Mouse (Mus musculus) granulocyte monocyte progenitor cell, adult 5-6 weeks (primary cell): ENCODE results near the gene Wfdc15a. TPM values are rescaled to one million over a fixed set of nuclear protein-coding genes. Genes with fewer than 3 reads are reported as not detected.

Experiments
- total RNA-seq, 2 experiments: library from RNA; stranded (forward) in 1 of 2; stranded (reverse) in 1 of 2; fragments of 200-712, 200-1000 nt in 1 of 2; fragments of >200 nt in 1 of 2; fragmentation: Nextera tagmentation in 1 of 2; gene quantifications; 2 replicates each; pipeline ENCODE4 v1.2.3; 2014 to 2017

Gene Wfdc15a
- total RNA-seq, 2 experiments from 2014 or later, result not detected

Other genes starting within 250 kb of the Wfdc15a start
- gene Ywhab, start 205.2 kb downstream of the Wfdc15a start, total RNA-seq (2014; fragmentation: Nextera tagmentation), result 125 and 137 TPM in 2 replicates
- gene Ywhab, start 205.2 kb downstream of the Wfdc15a start, total RNA-seq (2017), result 64.1 and 69.6 TPM in 2 replicates
- not detected in 2 replicates for gene Pabpc1l, start 174.7 kb downstream of the Wfdc15a start, total RNA-seq (2014; fragmentation: Nextera tagmentation)
- not detected in 2 replicates for gene Pabpc1l, start 174.7 kb downstream of the Wfdc15a start, total RNA-seq (2017)
- gene Stk4, start 129.8 kb downstream of the Wfdc15a start, total RNA-seq (2014; fragmentation: Nextera tagmentation), result 132 and 145 TPM in 2 replicates
- gene Stk4, start 129.8 kb downstream of the Wfdc15a start, total RNA-seq (2017), result 123 and 133 TPM in 2 replicates
- gene Tomm34, start 129.0 kb downstream of the Wfdc15a start, total RNA-seq (2014; fragmentation: Nextera tagmentation), result 58.6 and 64.2 TPM in 2 replicates
- gene Tomm34, start 129.0 kb downstream of the Wfdc15a start, total RNA-seq (2017), result 41.7 and 51.4 TPM in 2 replicates
- 0.41 TPM in 1 of 2 replicates, not detected in the other for gene Kcns1, start 29.0 kb downstream of the Wfdc15a start, total RNA-seq (2014; fragmentation: Nextera tagmentation)
- gene Kcns1, start 29.0 kb downstream of the Wfdc15a start, total RNA-seq (2017), result 0.26 and 0.60 TPM in 2 replicates
- gene Wfdc5, start 17.4 kb downstream of the Wfdc15a start, total RNA-seq (2014; fragmentation: Nextera tagmentation), result not detected in 2 replicates
- not detected in 2 replicates for gene Wfdc5, start 17.4 kb downstream of the Wfdc15a start, total RNA-seq (2017)
- not detected in 2 replicates for gene Wfdc12, start 9.5 kb downstream of the Wfdc15a start, total RNA-seq (2014; fragmentation: Nextera tagmentation)
- gene Wfdc12, start 9.5 kb downstream of the Wfdc15a start, total RNA-seq (2017), result 0.88 TPM in 1 of 2 replicates, not detected in the other
- not detected in 2 replicates for gene Wfdc15b, start 21.5 kb upstream of the Wfdc15a start, total RNA-seq (2014; fragmentation: Nextera tagmentation)
- not detected in 2 replicates for gene Wfdc15b, start 21.5 kb upstream of the Wfdc15a start, total RNA-seq (2017)
- not detected in 2 replicates for gene Svs2, start 38.3 kb upstream of the Wfdc15a start, total RNA-seq (2014; fragmentation: Nextera tagmentation)
- gene Svs2, start 38.3 kb upstream of the Wfdc15a start, total RNA-seq (2017), result not detected in 2 replicates
- gene Svs3b, start 56.5 kb upstream of the Wfdc15a start, total RNA-seq (2014; fragmentation: Nextera tagmentation), result not detected in 2 replicates
- gene Svs3b, start 56.5 kb upstream of the Wfdc15a start, total RNA-seq (2017), result not detected in 2 replicates
- not detected in 2 replicates for gene Svs4, start 78.3 kb upstream of the Wfdc15a start, total RNA-seq (2014; fragmentation: Nextera tagmentation)
- not detected in 2 replicates for gene Svs4, start 78.3 kb upstream of the Wfdc15a start, total RNA-seq (2017)
- not detected in 2 replicates for gene Svs3a, start 89.1 kb upstream of the Wfdc15a start, total RNA-seq (2014; fragmentation: Nextera tagmentation)
- not detected in 2 replicates for gene Svs3a, start 89.1 kb upstream of the Wfdc15a start, total RNA-seq (2017)
- gene Svs6, start 116.6 kb upstream of the Wfdc15a start, total RNA-seq (2014; fragmentation: Nextera tagmentation), result not detected in 2 replicates
- not detected in 2 replicates for gene Svs6, start 116.6 kb upstream of the Wfdc15a start, total RNA-seq (2017)
- gene Svs5, start 132.6 kb upstream of the Wfdc15a start, total RNA-seq (2014; fragmentation: Nextera tagmentation), result not detected in 2 replicates
- gene Svs5, start 132.6 kb upstream of the Wfdc15a start, total RNA-seq (2017), result not detected in 2 replicates
- gene Slpi, start 189.0 kb upstream of the Wfdc15a start, total RNA-seq (2014; fragmentation: Nextera tagmentation), result 228 and 251 TPM in 2 replicates
- gene Slpi, start 189.0 kb upstream of the Wfdc15a start, total RNA-seq (2017), result 46.7 and 49.3 TPM in 2 replicates
- not detected in 2 replicates for gene Rbpjl, start 203.0 kb upstream of the Wfdc15a start, total RNA-seq (2014; fragmentation: Nextera tagmentation)
- not detected in 2 replicates for gene Rbpjl, start 203.0 kb upstream of the Wfdc15a start, total RNA-seq (2017)
- gene Matn4, start 205.0 kb upstream of the Wfdc15a start, total RNA-seq (2014; fragmentation: Nextera tagmentation), result not detected in 2 replicates
- gene Matn4, start 205.0 kb upstream of the Wfdc15a start, total RNA-seq (2017), result not detected in 2 replicates
- not detected in 2 replicates for gene Sdc4, start 243.8 kb upstream of the Wfdc15a start, total RNA-seq (2014; fragmentation: Nextera tagmentation)
- gene Sdc4, start 243.8 kb upstream of the Wfdc15a start, total RNA-seq (2017), result not detected in 2 replicates